Mouse (Mus musculus): ENCODE data around the gene Sytl3. TPM values are rescaled to one million over a fixed set of nuclear protein-coding genes. Genes with fewer than 3 reads are reported as not detected.

Gene Sytl3
- total RNA-seq, 1 experiment from 2014 or later: 0.85 TPM

DNA sequence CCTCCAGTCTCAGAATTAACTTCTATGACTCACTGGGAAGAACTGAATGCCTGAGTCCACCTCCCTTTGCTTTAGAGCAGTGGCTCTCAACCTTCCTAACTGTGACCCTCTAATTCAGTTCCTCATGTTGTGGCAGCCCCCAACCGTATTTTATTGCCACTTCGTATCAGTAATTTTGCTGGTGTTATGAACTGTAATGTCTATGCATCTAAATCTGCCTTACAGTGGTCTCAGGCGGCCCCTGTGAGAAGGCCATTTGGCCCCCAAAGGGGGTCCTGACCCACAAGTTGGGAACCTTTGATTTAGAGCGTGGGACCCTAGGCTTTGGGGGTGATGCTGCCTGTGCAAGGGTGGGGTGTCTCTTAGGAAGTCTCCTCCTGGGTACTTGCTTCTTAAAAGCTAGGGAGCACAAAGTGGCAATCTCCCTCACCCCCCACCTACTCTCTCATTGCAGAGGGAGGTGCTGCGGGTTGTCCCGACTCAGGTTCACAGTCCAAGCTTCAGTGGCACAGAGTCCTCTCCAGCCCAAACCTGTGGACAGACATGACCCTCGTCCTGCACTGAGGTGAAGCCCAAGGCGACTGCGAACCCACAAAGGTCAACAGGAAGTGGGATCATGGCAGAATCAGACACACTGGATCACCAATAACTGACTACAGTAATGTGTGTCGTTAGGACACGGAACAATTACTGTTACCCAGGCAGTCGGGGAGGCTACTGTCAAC lies 78.5 kb downstream of the Sytl3 start:
- DNase-seq: no peak

DNA sequence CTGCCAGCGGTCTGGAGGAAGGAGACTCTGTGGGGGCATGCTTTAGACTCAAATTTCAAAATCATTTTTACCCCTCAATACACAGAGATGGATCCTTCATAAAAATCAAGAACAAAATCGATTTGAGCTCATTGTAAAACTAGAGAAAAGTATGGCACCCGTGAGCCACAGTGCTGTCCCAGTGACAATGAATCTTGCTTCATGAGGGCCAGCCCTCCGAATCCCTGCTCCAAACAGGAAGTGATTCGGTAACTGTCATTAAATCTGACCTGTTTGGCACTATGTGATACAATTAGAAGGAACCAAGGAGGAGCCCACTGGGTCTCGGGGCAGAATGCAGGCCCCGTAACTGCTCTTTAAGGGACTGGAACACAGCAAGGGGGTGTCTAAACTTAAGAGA lies 79.9 kb downstream of the Sytl3 start:
- no peak for DNase-seq

DNA sequence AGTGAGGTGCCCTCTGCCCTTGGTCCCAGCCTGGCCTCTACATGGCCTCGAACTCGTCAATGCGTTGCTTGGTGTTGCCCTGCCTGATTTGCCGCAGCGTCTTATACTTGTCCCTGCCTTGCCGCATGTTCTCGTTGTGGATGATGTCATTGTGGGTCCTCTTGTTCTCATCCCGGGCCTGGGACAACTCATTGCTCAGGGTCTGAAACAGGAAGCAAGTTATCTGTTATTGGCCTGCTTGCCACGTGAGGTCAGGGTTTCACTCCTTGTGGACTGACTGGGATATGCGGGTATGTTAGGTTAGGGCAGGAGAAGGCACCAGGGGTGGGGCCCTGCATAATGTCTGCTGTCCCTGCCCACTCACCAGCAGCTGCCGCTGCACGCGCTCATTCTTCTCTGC lies 80.4 kb downstream of the Sytl3 start:
- no peak for DNase-seq

DNA sequence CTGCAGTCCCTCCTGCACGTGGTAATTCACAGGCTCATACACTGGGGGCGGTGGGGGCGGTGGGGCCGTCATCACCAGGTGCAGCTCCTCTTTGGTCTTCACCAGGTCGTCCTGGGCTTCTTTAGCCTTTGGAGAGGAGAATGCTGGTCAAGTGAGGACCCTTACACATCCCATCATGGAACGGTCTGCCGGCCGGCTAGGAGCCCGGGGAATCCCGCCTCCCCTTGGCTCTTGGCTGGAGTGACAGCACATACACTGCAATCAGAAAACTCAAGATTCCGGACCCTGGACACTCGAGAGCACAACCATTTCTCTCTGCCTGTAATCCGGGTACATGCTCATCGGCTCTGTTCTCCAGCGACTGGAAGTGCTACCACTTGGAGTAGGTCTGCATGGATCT lies 80.9 kb downstream of the Sytl3 start:
- DNase-seq: no peak

DNA sequence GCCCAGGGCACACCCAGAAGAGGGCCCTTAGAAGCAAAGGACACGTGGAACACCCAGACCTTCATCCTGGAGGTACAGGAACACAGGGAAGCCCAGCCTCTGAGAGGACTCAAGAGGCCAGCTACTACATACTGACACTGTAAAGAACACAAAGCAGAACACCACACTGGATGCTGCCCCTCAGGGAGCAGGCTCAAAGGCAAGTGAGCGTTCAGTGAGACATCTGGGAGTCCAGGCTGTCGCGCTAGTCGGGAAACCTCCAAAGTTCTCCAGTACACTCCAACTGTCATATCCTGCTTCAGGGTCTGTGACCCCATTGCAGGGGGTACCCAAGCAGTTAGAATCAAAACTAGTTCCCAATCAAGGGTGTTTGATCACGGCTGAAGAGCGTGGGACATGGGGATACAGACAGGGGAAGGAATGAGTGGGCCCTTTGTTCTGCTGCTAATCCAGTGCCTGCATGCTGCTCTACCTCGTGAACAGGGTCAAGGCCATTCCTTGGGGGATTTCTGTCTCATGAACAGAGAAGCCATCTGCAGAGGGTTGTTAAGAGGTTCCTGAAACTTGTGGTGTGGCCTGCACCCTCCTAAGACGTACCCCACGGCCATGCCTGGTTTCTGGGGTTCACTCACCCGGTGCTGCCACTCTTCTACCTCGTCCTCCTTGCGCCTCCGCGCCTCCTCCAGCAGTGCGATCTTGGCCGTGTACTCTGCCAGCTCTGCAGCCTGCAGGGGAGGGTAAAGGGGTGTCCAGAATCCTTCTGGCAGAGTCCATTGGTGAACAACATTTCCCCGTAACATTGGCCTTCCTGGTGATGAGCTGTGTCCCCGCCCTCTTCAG lies 81.7 kb downstream of the Sytl3 start:
- no peak for DNase-seq

DNA sequence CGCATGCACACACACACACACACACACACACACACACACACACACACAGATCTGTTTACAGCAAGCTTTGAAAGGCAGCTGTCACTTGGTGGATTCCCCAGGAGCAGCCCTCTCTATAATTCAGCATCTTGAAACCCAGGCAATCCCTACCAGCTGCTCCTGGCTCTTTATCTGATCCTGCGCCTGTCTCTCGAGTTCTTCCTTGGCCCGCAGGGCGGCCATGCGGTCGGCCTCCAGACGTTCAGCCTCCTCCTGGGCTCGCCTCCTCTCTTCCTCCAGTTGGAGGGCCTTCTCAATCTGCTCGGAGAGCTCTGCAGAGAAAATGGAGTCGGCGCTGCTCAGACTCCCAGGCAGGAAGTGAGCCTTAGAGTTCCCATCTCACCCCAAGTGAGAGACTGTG lies 82.4 kb downstream of the Sytl3 start:
- DNase-seq: no peak

DNA sequence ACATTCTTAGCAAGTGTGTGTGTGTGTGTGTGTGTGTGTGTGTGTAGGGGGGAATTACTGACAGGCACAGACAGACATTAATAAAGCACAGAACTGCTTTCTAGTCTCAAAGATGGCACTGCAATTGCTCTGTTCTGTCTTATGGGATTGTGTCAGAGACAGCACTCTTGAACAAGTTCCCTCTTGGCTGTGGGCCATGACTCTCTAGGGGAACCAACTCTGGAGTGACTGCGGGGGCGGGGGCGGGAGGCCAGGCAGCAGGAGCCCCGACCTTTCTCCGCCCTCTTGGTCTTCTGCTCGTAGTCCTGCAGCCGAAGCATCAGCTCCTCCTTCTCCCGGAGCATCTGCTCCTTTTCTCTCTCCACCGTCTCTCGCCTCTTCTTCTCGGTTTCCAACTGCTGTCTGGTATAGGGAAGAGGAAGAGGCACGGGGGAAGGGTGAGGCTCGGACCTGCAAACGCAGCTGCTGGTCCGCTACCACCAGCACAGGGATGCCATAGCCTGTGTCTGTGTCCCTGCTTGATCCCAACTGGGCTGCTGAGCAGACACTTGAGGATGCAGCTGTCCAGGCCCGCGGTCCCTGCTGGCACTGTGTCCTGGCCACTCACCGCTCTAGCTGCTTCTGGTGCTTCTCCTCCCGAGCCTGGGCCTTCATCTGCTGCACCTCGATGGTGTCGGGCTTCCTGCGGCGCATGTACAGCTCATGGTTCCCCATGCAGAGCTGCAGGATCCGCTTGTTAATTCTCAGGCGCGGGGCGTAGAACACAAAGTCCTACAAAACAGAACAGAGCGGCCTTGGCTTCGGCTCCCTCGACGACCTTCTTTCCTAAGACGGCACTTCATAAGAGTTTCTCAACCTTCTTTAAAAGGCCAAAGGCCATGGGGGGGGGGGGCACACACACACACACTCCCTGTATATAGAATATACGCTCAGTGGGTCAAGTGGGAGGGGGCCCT lies 83.5 kb downstream of the Sytl3 start:
- peak; percentile 54 for DNase-seq

DNA sequence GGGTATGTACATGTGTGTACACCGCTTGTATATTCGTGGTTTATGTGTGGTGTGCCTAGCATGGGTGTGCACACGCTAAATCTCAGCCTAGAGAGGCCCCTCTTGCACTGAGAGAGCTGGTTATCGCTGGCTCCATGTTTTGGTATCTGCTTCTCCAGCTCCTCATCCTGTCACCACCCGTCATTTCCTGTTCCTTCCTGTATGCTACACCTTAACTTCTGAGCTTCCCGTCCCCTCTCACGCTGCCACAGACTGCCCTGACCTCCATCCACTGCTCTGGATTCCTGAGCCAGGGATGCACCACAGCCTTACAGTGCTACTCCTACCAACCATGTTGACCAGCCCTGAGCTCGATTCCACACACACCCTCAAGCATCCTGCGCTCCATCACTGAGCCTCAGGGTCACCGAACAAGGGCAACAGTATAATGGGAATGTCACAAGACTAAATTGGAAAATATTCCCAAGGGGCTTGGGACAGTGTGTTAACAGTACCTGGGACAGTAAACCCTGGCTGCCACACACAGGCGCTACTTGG lies 84.2 kb downstream of the Sytl3 start:
- DNase-seq: no peak

DNA sequence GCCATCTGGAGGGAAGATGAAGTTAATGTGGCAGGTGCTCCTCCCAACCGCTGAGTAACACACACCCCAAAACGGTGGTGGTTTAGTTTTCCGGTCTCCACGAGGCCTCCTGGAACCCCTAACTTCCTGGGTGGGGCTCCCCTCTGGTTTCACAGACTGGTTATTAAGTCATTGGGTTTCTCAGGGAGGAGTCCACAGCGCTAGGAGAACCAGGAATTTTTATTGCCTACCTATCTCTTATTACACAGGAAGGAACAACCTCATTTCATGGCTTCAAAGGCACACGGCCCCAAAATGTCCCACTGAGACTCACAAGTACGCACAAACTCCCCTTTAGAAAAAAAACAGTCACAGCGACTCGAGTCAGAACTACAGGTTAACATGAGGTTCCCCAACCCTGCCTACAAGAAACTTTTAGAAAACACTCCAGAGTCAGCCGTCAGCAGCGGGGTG lies 84.9 kb downstream of the Sytl3 start:
- no peak for DNase-seq

DNA sequence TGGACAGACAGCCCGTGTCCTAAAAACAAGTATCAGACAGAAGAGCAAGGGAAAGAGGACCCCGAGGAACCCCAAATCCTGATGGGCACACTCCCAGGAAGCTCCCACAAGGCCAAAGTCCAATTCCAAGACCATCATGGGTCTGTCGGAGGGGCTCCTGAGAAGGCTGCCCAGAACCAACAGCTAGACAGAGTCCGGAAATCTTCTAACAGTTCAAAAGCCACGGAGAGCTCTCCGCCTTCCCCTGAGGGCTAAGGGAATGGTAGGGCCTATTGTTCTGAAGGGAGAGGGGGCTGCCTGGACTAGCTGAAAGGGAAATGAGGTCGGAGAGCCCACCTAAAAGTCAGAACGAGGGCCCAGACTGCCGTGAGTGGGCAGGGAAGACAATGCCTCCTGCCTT lies 85.5 kb downstream of the Sytl3 start:
- DNase-seq: no peak

DNA sequence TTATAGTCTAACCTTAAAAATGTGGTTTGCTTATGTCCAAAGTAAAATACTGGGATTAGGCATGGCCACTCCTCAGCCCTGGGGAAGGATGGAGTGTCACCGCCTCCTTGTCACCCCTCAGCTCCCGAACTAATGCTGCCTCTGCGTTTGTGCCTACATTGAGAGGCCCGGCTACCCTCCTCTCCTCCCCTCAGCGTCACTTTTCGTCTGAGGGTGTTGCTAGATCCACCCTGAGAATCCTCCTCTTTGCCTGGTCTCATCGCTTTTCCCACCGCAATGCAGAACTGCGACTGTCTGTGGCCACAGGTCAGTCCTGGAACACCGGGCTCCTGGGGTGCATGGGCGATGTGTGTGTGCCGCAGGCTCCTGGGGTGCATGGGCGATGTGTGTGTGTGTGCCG lies 86.0 kb downstream of the Sytl3 start:
- DNase-seq: no peak

DNA sequence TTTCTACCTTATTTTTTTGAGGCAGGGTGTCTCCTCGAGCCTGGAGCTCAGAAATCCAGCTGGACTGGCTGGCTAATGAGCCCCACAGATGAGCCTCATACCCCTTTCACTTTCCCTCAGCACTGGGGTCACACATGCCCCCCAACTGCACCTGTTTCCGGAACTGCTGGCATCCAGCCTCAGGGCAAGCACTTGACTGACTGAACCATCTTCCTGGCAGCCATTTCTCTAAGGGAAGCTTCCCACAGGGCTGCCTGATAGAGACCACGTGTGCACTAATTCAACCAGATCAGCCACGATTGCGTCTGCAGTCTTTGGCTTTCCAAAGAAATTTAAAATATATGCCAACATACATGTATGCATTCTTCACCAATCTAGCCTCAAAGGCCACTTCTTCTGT lies 86.6 kb downstream of the Sytl3 start:
- DNase-seq: no peak

DNA sequence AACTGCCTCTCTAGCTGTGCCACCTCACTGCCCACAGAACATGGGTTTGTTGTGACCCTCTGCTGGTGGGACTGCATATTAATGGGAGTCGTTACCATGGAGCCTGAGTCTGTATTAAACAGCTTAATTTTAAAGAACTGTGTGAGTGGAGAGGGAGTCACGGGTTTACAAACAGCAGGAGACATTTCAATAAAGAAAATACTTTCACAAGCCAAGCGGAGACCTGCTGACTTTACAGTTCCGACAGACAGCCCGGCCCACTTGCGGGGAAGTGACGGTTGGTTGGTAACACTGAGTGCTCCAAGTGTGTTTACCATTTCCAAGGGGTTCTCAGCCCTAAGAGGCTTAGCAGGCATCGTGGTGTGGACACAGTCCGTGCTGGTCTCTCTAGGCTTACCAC lies 87.1 kb downstream of the Sytl3 start:
- no peak for DNase-seq

DNA sequence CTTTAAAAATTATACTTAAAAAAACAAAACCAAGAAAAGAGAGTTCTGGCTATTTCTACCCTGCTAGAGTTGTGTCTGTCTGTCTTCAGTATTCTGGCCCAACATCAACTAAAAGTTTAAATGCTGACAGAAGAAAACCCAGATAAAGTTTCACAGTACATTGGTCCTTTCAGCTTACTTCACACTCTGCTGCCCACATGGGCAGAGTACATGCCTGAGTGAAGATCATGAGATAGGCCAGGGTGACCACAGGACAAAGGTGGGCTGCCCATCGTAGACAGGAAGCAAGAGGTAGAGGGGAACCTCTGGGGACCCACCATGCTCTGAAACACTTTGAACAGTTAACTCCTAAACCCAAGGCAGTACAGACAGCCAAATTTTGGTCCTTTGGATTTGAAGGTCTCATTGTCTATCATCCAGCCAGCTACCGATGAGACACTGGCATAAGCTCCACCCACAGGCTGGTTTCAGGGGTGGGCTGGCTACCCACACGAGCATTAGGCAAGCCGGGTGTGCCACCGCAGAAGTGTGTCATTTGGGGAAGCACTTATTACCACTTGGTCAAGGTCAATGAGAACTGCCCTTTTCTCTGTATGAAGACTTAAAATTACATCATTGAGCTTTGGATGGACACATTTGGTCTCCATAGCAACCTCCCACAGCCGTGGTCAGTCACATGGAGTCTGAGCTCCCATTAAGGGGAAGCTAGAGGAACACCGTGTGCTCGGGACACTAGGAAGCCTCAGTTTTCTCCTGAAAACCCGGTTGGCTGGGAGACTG lies 87.7 kb downstream of the Sytl3 start:
- peak; percentile 42 for DNase-seq

DNA sequence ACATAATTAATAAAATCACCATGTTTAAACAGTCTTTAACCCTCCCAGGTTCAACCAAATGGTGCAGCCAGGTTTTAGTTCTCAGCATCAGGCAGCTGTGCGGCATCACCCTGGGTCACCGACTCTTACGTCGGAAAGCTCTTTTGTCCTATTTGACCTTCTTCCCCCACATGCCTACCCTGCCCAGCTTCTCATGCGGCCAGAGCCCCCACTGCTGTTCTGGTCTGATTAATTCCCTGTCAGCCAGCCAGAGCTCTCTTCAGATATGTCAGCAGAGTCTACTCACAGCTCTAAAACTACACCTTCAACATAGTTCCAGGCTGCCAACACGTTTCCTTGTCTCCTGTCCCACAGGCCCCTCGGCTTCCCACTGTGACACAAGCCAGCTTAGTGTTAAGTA lies 88.6 kb downstream of the Sytl3 start:
- no peak for DNase-seq

DNA sequence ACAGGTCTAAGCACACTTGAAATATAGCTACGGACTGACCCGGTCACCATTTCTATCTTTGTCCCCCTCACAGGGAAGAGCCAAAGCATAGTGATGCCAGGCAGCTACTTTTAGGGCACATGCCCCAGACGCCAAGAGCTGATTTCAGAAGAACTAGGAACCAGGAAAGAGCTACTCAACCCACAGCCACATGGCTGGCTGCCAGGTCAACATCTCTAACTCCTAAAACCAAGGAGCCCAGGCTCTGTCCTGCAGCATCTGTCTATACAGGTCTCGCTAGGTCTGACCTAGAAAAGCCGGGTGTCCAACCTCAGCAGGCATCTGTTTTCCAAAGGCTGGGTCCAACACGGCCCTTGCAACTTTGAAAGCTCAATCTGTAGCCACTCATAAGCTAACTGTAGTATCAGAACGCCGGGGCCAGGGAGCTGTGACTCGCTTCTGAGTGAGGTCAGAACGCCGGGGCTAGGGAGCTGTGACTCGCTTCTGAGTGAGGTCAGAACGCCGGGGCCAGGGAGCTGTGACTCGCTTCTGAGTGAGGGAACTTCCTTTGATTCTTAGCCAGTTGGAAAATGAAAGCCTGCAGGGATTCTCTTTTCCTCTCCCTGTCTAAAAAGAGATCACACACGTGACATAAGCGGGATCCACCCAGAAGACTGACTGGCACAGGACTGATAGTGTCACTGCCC lies 90.0 kb downstream of the Sytl3 start:
- peak; percentile 77 for DNase-seq

DNA sequence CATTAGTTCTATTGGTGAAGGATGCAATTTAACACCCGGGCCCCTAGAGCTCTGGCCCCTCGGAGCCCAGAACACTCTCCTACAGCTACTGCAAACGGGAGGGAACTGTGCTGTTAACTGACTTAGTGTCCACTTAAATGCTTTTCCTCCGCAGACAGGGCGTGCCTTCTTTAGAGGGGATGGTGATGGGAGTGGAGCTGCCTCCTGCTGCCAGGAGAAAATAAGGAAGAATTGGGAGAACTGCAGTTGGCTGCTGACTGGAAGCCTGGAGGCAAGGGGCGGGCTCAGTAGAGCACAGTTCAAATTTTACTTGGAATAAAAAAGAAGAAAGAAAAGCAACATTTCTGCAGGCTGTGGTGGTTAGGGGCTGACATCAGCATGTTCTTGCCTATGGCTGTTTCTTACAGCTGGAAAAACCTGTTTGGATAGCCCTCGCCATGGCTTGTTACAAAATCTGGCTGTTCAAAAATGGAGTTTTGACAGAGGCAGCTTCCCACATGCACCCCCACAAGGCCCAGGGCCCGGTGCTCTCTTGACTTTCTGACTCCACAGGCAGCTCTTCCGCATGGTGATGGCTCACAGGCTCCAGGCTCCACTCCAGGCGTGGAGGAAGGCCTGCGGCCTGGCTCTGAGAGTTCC lies 92.4 kb downstream of the Sytl3 start:
- no peak for DNase-seq

DNA sequence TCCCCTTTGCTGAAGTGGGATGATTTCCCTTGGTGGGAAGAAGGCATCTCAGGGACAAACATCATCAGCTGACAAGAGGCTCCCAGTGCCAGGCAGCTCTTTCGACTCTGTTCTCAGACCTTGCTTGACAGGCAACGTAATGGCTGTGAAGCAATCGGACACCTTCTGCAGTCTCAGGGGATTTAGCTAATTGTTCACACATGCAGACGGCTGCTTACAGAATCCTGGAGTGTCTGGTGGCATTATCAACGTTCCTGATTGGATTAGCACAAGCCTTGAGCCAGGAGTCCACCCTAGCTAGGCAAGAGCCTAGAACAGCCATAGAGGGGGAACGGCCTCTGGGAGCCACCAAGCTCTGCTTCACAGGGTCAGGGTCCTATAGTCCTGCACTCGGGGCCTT lies 93.5 kb downstream of the Sytl3 start:
- no peak for DNase-seq

DNA sequence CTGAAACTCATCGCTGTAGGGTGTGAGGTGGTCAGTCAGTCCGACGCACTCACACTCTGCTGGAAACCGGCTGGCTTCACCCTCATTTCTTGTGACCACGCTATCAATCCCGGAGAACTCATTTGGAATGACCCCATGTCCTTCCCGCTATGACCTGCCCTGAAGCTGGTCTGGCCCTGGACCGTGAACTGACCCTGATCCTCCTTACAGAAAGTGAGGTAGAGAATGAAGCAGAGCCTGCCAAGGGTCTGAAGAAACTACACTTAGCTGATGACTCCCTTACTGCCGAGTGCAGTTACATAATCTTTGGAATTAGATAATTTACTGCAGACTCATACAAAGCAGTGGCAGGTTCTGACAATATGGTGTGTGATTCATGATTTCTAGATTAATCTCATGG lies 96.3 kb downstream of the Sytl3 start:
- peak; percentile 44 for DNase-seq

DNA sequence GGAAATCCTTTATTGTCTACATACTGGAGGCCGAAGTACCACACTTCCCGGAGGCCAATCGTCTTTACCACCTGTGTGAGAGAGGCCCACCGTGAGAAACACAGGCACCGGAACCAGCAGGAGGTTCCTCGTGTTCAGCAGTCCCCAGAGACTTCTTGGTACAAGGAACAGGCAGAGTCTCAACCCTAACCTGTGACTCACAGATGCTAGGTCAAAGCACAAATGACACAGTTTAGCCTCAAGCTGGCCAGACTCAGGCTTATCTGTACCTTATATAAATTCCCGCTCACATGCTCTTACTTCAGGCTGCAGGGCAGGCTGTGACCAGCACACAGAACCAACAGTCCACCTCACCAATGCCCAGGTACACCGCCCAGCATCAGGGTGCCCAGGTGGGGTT lies 97.0 kb downstream of the Sytl3 start:
- DNase-seq: no peak
